In the genomic region with DNA sequence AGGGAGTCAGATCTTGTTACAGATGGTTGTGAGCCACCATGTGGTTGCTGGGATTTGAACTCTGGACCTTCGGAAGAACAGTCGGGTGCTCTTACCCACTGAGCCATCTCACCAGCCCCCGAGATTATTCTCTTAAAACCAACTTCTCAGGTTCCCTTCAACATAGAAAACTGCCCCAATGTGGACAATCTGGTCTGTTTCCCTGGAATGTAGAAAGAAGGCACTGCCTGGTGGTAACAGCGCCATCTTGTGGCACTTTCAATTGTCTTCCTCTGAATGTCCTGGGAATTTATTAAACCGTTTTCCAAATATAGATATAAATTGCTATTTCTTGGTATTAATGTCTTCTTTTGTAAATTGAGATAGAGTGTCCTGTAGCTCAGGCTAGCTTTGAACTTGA, we compare ENCODE assay signal across 8 mouse cellular contexts. TPM values are rescaled to one million over a fixed set of nuclear protein-coding genes. Genes with fewer than 3 reads are reported as not detected.
DNase-seq lines count a peak whose midpoint lies in the region; ATAC-seq and TF ChIP-seq lines count a peak whose summit lies in the region.

No protein-coding gene starts in this region.

- H3K27me3 ChIP-seq in midbrain, embryonic 14.5 days (ENCODE audit: control insufficient read depth, insufficient read depth, low read length) = no peaks in the 10 kb centered on the region
- H3K27me3 ChIP-seq in midbrain, embryonic 16.5 days (ENCODE audit: control insufficient read depth, insufficient read depth, low read depth, low read length) = no peaks in the 10 kb centered on the region
- no peaks in the 10 kb centered on the region for H3K27me3 ChIP-seq in Patski
- H3K27me3 ChIP-seq in cerebellum, adult 2 months (ENCODE audit: control insufficient read depth, insufficient read depth, low read length) = no peaks in the 10 kb centered on the region

- TF ChIP-seq POLR2A in cerebellum, adult 2 months (IDR thresholded peaks at IDR 0.05; ENCODE audit: borderline replicate concordance, insufficient read depth, low read length) = no peak

- in situ Hi-C loops in Patski (cut with MboI; ENCODE audit: low pct_unique_long_range_greater_than_20kb) = no loop called here

- intact Hi-C loops in heart, postnatal 36 days (cut with DNase I) = loop anchor here (1.0 to 2.0 kb wide), 3 partner anchors 53 to 492 kb away; no protein-coding TSS in a partner anchor
- intact Hi-C loops in left cerebral cortex, postnatal 14 days (cut with DNase I) = loop anchor here (5.0 kb wide), 1 partner anchor 236 kb away; no protein-coding TSS in a partner anchor

- no peak overlapping the region for H3K9ac ChIP-seq in midbrain, embryonic 14.5 days (replicated peaks; ENCODE audit: low read length)
- H3K9ac ChIP-seq in midbrain, embryonic 16.5 days (ENCODE audit: low read depth, low read length) = no peak overlapping the region

- peak; percentile 74 for DNase-seq in midbrain, embryonic 14.5 days
- peak; percentile 19 for DNase-seq in Patski (ENCODE audit: low read depth, low spot score)
- DNase-seq in cerebellum, adult 2 months = peak; percentile 52 to 57
- DNase-seq in heart, postnatal 36 days = peak; percentile 61 to 75
- DNase-seq in left cerebral cortex, postnatal 14 days (ENCODE audit: low spot score in 2 of 2) = peak; percentile 45 to 70
- peak; percentile 74 for DNase-seq in retina, postnatal 1 day
- no peak for DNase-seq in T-cell, adult 2 months (ENCODE audit: low spot score)

- H3K4me2 ChIP-seq in midbrain, embryonic 14.5 days (ENCODE audit: low read length) = no peak overlapping the region
- H3K4me2 ChIP-seq in midbrain, embryonic 16.5 days (ENCODE audit: low read length) = no peak overlapping the region

- no peaks in the 10 kb centered on the region for H3K9me3 ChIP-seq in midbrain, embryonic 14.5 days (ENCODE audit: control insufficient read depth, low read length)
- H3K9me3 ChIP-seq in midbrain, embryonic 16.5 days (replicated peaks; ENCODE audit: control insufficient read depth, low read length, poor library complexity, severe bottlenecking) = no peaks in the 10 kb centered on the region

- POLR2A ChIA-PET in Patski (lab: Charles Lee) = no interaction called here

- no peaks in the 10 kb centered on the region for H3K4me1 ChIP-seq in midbrain, embryonic 14.5 days (ENCODE audit: control insufficient read depth, insufficient read depth, low read length)
- no peaks in the 10 kb centered on the region for H3K4me1 ChIP-seq in midbrain, embryonic 16.5 days (ENCODE audit: control insufficient read depth, insufficient read depth, low read length)
- no peaks in the 10 kb centered on the region for H3K4me1 ChIP-seq in cerebellum, adult 2 months (ENCODE audit: control insufficient read depth, insufficient read depth, low read length)

- WGBS in midbrain, embryonic 14.5 days = 50% methylated on average over 5 of the region's 5 CpGs
- 40% methylated on average over 5 of the region's 5 CpGs for WGBS in midbrain, embryonic 16.5 days
- 31% methylated on average over 5 of the region's 5 CpGs for WGBS in cerebellum, adult 2 months

- no peak overlapping the region for H3K27ac ChIP-seq in midbrain, embryonic 14.5 days (replicated peaks; ENCODE audit: low read depth, low read length)
- no peak overlapping the region for H3K27ac ChIP-seq in midbrain, embryonic 16.5 days (ENCODE audit: low read length)
- no peak overlapping the region for H3K27ac ChIP-seq in cerebellum, adult 2 months (ENCODE audit: insufficient read depth, low read length)

- CTCF ChIA-PET in Patski (lab: Charles Lee) = interaction anchor here (0.9 to 1.5 kb wide), 3 partner anchors 14 to 55 kb away, joined by 3 read pairs; no protein-coding TSS in a partner anchor

- H3K36me3 ChIP-seq in midbrain, embryonic 14.5 days (ENCODE audit: control insufficient read depth, insufficient read depth, low read length) = no peaks in the 10 kb centered on the region
- no peaks in the 10 kb centered on the region for H3K36me3 ChIP-seq in midbrain, embryonic 16.5 days (ENCODE audit: control insufficient read depth, insufficient read depth, low read length)

- peak; percentile 81 for TF ChIP-seq CTCF in Patski (IDR thresholded peaks at IDR 0.05)
- peak; percentile 65; the same call in 1 of the 2 replicates for TF ChIP-seq CTCF in cerebellum, adult 2 months (IDR thresholded peaks at IDR 0.05; ENCODE audit: borderline replicate concordance, insufficient read depth, low read depth, low read length)

- no peak overlapping the region for H3K4me3 ChIP-seq in midbrain, embryonic 14.5 days (replicated peaks; ENCODE audit: low read depth, low read length)
- H3K4me3 ChIP-seq in midbrain, embryonic 16.5 days (ENCODE audit: low read depth, low read length) = no peak overlapping the region
- no peak overlapping the region for H3K4me3 ChIP-seq in cerebellum, adult 2 months (replicated peaks; ENCODE audit: insufficient read depth, low read depth, low read length)

- no peak for ATAC-seq in midbrain, embryonic 14.5 days (ENCODE audit: low FRiP score, low TSS enrichment)
- ATAC-seq in midbrain, embryonic 16.5 days = no peak
- ATAC-seq in Patski = no peak

RNA-seq across cellular contexts. Expression of gene Muc13, which starts 4.0 kb away (rescaled TPM):
- not detected in 2 replicates for polyA plus RNA-seq in midbrain, embryonic 14.5 days (2014; fragmentation: Nextera tagmentation; extraction: Ambion mirVana)
- polyA plus RNA-seq in midbrain, embryonic 16.5 days (2015; fragmentation: Nextera tagmentation; extraction: Ambion mirVana) = not detected in 2 replicates
- not detected for polyA plus RNA-seq in Patski (2021)
- 0.06 and 0.11 TPM in 2 replicates for polyA plus RNA-seq in cerebellum, adult 2 months (2012; rRNA removed)
- under 1 TPM in 1 of 2 experiments, not detected in 1; 0.08 TPM for total RNA-seq in heart, postnatal 36 days (2021)
- total RNA-seq in left cerebral cortex, postnatal 14 days (2021) = not detected

RNA-seq across cellular contexts. Expression of gene Itgb5, which starts 31.6 kb away (rescaled TPM):
- 19.2 and 19.3 TPM in 2 replicates for polyA plus RNA-seq in midbrain, embryonic 14.5 days (2014; fragmentation: Nextera tagmentation; extraction: Ambion mirVana)
- polyA plus RNA-seq in midbrain, embryonic 16.5 days (2015; fragmentation: Nextera tagmentation; extraction: Ambion mirVana) = 13.5 and 15.1 TPM in 2 replicates
- polyA plus RNA-seq in Patski (2021) = 355 TPM
- 59.0 and 66.8 TPM in 2 replicates for polyA plus RNA-seq in cerebellum, adult 2 months (2012; rRNA removed)
- total RNA-seq in heart, postnatal 36 days (2021) = 10 to 100 TPM; 87.2 to 94.3 TPM
- total RNA-seq in left cerebral cortex, postnatal 14 days (2021) = 10 to 100 TPM; 32.5 to 32.7 TPM
